Mouse (Mus musculus): ENCODE data around the gene Arrb2.
A peak's percentile ranks its signal among the peaks of the same experiment; 100 is the strongest.
"Not testable (repeated sequence)": the region's sequence is repeated elsewhere in the genome, so short reads cannot be mapped to it uniquely, and the experiment has no call there.

The Arrb2 gene

GRCm38 (mm10) chr11:70446756-70447155 lies 14.3 kb downstream of the Arrb2 start:
- DNase-seq = no peak

DNA sequence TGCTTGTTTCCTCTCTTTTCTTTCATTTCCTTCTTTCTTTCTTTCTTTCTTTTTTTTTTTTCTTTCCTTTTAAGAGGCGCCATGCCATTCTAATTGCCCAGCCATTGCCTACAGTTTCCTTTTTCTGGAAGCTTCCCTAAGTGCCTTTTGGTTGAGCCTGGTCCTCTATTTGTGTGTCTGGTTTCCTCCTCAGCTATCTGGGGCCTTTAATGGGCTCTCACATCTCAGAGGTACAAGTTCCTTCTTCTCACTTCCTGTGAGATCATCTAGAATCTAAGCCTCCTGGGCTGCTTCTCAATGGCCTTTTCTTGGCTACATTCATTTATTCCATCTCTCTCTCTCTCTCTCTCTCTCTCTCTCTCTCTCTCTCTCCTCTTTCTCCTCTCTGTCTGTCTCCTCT lies 14.9 kb downstream of the Arrb2 start:
- no peak for DNase-seq

DNA sequence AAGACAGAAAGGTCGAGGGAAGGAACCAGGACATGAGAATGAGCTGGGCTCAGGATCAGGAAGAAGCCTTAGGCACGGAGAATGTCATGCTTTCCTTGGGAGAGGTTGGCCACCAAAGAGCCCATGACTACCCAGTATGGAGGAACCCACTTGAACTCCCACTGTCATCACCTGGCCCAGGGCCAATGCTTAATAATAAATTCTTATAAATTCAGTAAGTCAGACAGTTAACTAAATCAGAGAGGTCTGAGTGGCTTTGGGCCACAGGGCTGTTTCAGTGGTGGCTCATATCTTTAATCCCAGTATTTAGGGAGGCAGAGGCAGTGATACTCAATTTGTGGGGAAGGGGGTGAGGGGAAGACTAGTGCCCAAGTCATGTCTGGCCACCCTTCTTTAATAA lies 18.5 kb downstream of the Arrb2 start:
- no peak for DNase-seq

GRCm38 (mm10) chr11:70451797-70452498 lies 19.5 kb downstream of the Arrb2 start, which contains the start of gene Med11:
Med11 (plus strand) TSS chr11:70451919.
- DNase-seq = peak; percentile 99

GRCm38 (mm10) chr11:70453261-70454044 lies 21.0 kb downstream of the Arrb2 start:
- peak; percentile 65 for DNase-seq

DNA sequence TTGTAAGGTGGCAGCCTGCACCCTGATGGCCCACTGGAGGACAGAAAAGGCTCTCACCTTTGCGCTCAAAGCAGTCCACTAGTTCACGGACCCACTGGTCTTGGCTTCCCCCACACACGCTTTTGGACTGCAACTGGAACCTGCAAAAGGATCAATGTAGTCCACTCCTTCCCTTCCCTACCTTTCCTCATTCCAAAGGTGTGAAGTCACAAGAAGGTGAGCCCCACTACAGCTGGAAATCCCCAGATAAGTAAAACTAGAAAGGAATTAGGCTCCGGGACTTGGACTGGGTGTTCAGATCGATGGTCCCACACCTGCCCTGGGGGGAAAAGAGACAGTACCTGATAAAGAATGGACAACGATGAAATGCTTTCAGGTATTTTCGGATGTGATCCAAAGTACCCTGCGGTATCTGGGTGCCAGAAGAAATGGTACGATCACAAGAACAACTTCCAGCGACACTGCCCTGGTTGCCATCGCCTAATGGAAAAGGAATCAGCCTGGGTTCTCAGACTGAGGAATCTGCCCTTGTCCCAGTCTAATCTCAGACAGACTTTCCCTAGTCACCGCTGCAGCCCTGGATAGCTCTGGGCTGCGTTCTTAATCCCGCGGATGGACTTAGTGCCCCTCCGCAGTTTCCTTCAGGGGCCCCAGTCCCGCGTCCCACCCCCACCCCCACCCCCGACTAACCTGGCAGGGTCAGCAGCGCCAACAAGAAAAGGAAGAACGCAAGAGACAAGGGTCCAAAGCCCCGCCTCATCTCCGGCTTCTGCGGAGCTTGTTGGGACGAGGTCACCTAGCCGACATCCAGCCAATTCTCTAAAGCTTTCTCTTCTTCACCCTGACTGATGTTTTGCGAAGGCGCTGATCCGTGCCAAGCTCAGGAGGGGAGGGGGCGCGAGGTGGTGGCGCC lies 26.5 kb downstream of the Arrb2 start, which contains the start of gene Zmynd15:
Gene Zmynd15, plus strand, starts transcription at position 746 of the 913 bp plus-strand sequence.
- peak; percentile 50 for DNase-seq

DNA sequence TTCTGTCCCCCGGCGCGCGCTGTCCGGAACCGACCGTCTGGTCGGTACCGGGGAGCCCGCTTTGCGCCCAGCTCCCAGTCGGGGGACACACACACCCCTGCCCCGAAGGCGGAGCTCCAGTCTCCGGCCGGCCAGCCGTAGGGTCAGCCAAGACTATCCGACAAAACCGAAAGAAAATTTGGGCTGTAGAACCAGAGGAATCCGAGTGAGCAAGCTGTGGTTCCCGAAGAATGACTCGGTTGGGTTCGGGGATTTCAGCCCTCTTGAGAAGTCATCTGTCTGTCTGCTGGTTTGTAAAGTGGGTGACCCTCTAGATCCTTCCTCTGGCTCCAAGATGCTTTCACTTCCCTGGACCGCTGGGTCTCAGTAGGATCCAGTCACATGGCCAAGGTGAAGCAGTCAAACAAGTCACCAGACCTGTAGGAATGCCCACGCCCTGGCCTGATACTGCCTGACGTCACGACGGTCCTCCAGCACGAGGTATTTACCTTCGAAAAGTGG lies 27.2 kb downstream of the Arrb2 start, which contains the start of gene Cxcl16:
Gene Cxcl16, minus strand, starts transcription at position 384 of the 501 bp plus-strand sequence.
- peak; percentile 91 for DNase-seq

DNA sequence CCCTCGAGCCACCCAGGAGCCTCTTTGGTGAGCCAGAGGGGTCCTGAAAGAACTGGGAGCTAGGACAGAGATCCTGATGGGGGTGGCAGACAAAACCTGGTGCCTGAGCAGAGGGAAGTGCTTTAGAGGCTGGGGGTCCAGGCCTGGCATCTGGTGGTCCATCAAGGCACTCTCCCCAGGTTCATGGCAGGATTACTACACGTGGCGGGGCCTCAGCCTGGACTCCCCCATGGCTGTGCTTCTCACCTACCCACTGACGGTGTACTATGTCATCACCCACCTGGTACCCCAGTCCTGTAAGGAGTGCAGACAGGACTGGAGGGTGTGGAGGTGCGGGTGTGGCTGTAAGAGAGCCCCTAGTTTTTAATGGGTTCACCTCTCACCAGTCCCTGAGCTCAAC lies 31.5 kb downstream of the Arrb2 start:
- DNase-seq = no peak

DNA sequence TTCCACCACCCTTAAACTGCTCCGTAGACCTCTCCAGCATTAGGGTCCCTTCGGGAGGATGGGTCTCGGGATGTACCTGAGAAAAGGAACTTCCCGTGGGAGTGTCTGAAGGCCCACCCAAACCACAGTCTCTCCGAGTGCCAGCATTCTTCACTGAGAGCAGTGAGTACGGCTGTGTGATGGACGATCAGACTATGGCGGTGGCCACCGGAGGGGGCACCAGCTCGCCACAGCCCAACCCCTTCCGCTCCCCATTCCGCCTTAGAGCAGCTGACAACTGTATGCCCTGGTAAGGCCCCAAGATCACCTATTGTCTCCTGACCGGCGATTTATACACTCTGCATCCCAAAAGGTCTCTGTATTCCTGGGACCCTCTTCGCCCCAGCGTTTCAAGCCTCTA lies 32.8 kb downstream of the Arrb2 start:
- DNase-seq = no peak

DNA sequence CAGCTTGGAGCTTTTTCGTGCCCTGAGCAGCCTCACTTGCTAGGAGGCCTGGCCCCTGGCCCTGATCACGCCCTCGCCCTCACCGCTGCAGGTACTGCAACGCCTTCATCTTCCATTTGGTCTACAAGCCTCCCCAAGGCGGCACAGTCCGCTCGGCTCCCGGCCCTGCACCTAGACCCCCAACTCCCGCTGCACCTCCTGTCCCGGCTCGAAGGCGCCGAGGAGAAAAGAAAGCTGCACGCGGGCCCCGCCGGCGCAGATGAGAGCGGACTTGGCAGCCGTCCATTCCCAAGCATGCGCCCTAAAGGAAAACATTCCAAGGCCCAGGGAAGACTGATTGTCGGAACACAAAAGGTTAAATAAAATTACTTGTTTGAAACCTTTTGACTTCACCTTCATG lies 33.4 kb downstream of the Arrb2 start:
- no peak for DNase-seq

DNA sequence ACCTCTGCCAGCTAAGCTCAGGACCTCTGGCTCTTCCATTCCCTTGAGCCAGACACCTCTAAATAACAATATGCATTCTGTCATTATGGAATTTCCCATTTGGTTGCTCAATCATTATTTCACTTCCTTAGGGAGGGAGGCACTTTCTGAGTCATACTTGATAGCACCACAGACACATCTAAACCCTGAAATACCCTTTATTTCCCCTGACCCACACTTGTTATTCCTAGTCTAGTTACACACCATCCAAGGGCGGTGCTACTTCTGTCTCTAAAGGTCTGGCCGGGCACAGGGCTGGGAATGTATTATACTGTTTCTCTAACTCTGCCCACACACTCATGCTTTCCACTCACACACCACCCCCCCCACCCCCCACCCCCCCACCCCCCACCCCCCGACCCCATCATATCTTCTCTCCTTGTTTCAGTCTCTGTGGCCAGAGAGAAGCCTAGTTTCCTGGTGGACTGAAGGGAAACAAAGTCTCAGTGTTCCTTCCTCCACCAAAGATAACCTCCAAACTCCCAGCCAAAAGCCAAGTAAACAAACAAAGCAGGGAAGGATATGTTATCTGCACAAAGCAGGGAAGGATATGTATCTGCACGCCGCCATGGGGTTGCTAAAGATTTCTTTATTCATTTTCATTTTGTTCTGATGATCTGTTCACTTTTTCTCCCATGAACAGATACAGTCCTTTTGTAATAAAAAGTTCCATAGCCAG lies 35.6 kb downstream of the Arrb2 start:
- no peak for DNase-seq

DNA sequence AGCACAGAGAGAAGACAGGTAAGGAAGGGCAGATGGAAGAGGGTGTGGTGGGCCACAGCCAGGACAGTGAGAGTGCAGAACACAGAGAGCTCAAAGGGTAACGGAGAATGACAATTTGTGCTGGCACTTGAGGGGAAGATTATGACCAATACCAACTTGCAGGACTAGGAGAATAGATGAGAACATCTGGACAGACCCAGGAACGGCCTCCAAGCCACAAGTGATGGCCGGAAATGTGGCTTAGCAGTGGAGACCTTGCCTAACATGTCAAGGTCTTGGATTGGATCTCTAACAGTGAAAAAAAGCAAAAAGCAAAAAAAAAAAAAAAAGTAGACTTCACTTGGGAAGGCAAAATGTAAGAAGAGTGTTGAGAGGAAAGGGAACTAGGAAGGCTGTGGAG lies 37.3 kb downstream of the Arrb2 start:
- no peak for DNase-seq

- DNase-seq = no peak
Observed at GRCm38 (mm10) chr11:70472716-70473115, 40.3 kb downstream of the Arrb2 start.

DNA sequence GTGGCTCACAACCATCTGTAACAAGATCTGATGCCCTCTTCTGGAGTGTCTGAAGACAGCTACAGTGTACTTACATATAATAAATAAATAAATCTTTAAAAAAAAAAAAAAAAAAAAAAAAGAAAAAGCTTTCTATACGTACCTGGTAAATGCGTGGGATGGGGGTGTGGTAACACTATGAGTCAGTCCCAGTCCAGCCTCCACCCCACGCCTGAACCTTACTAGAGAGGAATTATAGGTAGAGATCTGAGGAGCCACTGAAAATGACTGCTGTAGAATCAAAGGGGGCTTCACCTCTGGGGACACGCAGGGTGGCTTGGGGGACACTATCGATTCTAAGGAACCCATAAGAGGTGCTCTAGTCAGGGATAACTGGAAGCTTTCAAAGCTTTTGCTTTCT lies 40.9 kb downstream of the Arrb2 start:
- not testable (repeated sequence) for DNase-seq

- DNase-seq = no peak
Observed at GRCm38 (mm10) chr11:70474872-70475534, 42.6 kb downstream of the Arrb2 start.

GRCm38 (mm10) chr11:70485498-70485897 lies 53.1 kb downstream of the Arrb2 start:
- DNase-seq = no peak

DNA sequence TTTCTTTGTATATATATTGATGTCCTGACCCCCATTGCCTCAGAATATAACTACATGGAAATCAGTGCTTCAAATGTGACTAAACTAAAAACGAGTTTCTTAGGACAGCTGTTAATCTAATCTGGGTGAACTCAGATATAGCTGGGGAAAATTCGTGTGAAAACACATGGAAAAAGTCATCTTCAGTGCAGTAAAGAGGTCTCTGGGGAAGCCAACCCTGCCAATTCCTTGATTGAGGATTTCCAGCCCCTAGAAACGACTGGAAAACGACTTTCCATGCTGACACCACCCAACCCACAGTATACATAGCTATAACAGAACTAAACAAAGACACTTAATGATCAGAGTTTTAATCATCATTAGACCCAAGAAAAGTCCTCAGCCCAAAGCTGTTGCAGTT lies 55.4 kb downstream of the Arrb2 start:
- no peak for DNase-seq

- DNase-seq = no peak
Observed at GRCm38 (mm10) chr11:70489138-70489537, 56.7 kb downstream of the Arrb2 start.

GRCm38 (mm10) chr11:70489684-70490083 lies 57.2 kb downstream of the Arrb2 start:
- peak; percentile 53 for DNase-seq
